Mouse (Mus musculus): ENCODE data around the gene Trabd2b.

- no peak for TF ChIP-seq CTCF (IDR thresholded peaks at IDR 0.05)
- TF ChIP-seq POLR2A (IDR thresholded peaks at IDR 0.05; ENCODE audit: insufficient read depth, low read depth, low read length): no peak
Measured at GRCm38 (mm10) chr4:114659876-114660275, 253.4 kb downstream of the Trabd2b start.

All from heart, adult 2 months (tissue).